Mouse (Mus musculus) activated CD4-positive, CD25-positive, alpha-beta regulatory T cell (primary cell): ENCODE results near the gene Camk2n2. TPM values are rescaled to one million over a fixed set of nuclear protein-coding genes. Genes with fewer than 3 reads are reported as not detected.

ENCODE experiments used
- polyA plus RNA-seq, 2 experiments: library from polyadenylated mRNA; unstranded; fragments of 100-300 nt; shearing (Covaris generic); gene quantifications; one replicate each; pipeline ENCODE4 v1.2.1; 2017

Gene Camk2n2
- polyA plus RNA-seq: under 1 TPM; 0.14 to 0.41 TPM

GRCm38 (mm10) chr16:20621191-20621990 is at the start of gene Camk2n2:
Gene Camk2n2 (minus strand): TSS chr16:20621287.

GRCm38 (mm10) chr16:20668013-20668412 is 46.9 kb upstream of the Camk2n2 start, which contains the start of gene Eif4g1:
Gene Eif4g1 (plus strand): TSS chr16:20668313.

GRCm38 (mm10) chr16:20651076-20651946 is 30.2 kb upstream of the Camk2n2 start, which contains the start of gene Psmd2:
Gene Psmd2 (plus strand): TSS chr16:20651652.

GRCm38 (mm10) chr16:20629731-20630634 is 8.9 kb upstream of the Camk2n2 start, which contains the start of gene Ece2:
Gene Ece2 (plus strand): TSS chr16:20629828.

GRCm38 (mm10) chr16:20611357-20612227 is 9.5 kb downstream of the Camk2n2 start, which contains the start of the genes Eef1akmt4, Gm49333 and Alg3:
Gene Eef1akmt4 (plus strand): TSS chr16:20611593.
Gene Gm49333 (plus strand): TSS chr16:20611610.
Gene Alg3 (minus strand): TSS chr16:20611735.

GRCm38 (mm10) chr16:20589366-20589938 is 31.6 kb downstream of the Camk2n2 start, which contains the start of gene Vwa5b2:
Gene Vwa5b2 (plus strand): TSS chr16:20589471.

Other genes with a start within 250 kb of the Camk2n2 start
- gene Abcc5, start 194.9 kb downstream of the Camk2n2 start, polyA plus RNA-seq: 10 to 100 TPM; 16.2 to 19.3 TPM
- gene Eif2b5, start 122.5 kb downstream of the Camk2n2 start, polyA plus RNA-seq: 10 to 100 TPM; 73.2 to 74.0 TPM
- 10 to 100 TPM; 20.9 to 22.7 TPM for gene Dvl3, start 104.3 kb downstream of the Camk2n2 start, polyA plus RNA-seq
- gene Ap2m1, start 85.8 kb downstream of the Camk2n2 start, polyA plus RNA-seq: 100 to 1,000 TPM; 411 to 418 TPM
- gene Abcf3, start 72.7 kb downstream of the Camk2n2 start, polyA plus RNA-seq: 10 to 100 TPM; 49.6 to 52.3 TPM
- gene Vwa5b2, start 31.8 kb downstream of the Camk2n2 start, polyA plus RNA-seq: not detected
- 10 to 100 TPM; 13.8 to 23.8 TPM for gene Eef1akmt4, start 9.7 kb downstream of the Camk2n2 start, polyA plus RNA-seq
- gene Gm49333, start 9.7 kb downstream of the Camk2n2 start, polyA plus RNA-seq: under 1 TPM in 1 of 2 experiments, not detected in 1; 0.13 TPM
- gene Alg3, start 9.6 kb downstream of the Camk2n2 start, polyA plus RNA-seq: 10 to 100 TPM; 36.7 to 37.5 TPM
- gene Ece2, start 8.5 kb upstream of the Camk2n2 start, polyA plus RNA-seq: under 1 TPM in 1 of 2 experiments, not detected in 1; 0.07 TPM
- 100 to 1,000 TPM; 225 to 261 TPM for gene Psmd2, start 30.4 kb upstream of the Camk2n2 start, polyA plus RNA-seq
- 100 to 1,000 TPM in 1 of 2 experiments, 10 to 100 TPM in 1; 81.8 to 105 TPM for gene Eif4g1, start 47.0 kb upstream of the Camk2n2 start, polyA plus RNA-seq
- gene Fam131a, start 72.0 kb upstream of the Camk2n2 start, polyA plus RNA-seq: 1 to 10 TPM in 1 of 2 experiments, under 1 TPM in 1; 0.67 to 2.9 TPM
- gene Polr2h, start 96.4 kb upstream of the Camk2n2 start, polyA plus RNA-seq: 10 to 100 TPM; 50.0 to 67.7 TPM
- 1 to 10 TPM; 2.7 to 3.2 TPM for gene Clcn2, start 96.5 kb upstream of the Camk2n2 start, polyA plus RNA-seq
- gene Chrd, start 111.8 kb upstream of the Camk2n2 start, polyA plus RNA-seq: not detected
- under 1 TPM; 0.10 to 0.24 TPM for gene Thpo, start 113.2 kb upstream of the Camk2n2 start, polyA plus RNA-seq